Mouse (Mus musculus) heart, embryonic 13.5 days (tissue): ENCODE measurements around the gene Tgfbrap1. TPM values are rescaled to one million over a fixed set of nuclear protein-coding genes. Genes with fewer than 3 reads are reported as not detected.
A peak's percentile ranks its signal among the peaks of the same experiment; 100 is the strongest.
"Not testable (repeated sequence)": the region's sequence is repeated elsewhere in the genome, so short reads cannot be mapped to it uniquely, and the experiment has no call there.

ENCODE experiments used
- ATAC-seq: fragments of 200-750 bp; cut with Nextera tagmentation; 2 replicates; pipeline ENCODE4 v1.8.0; 2017; ENCODE audit warnings: moderate TSS enrichment; ENCODE audit not compliant: insufficient number of reproducible peaks, low FRiP score, low TSS enrichment; ENCODE audit errors: extremely low read depth
- H3K27ac ChIP-seq: fragments of 300-500 bp; sonication (generic); replicated peaks from 2 replicates; pipeline ENCODE4 v1.5.1; 2015; ENCODE audit warnings: moderate library complexity, mild to moderate bottlenecking, inconsistent platforms
- H3K27me3 ChIP-seq: fragments of 300-500 bp; sonication (generic); replicated peaks from 2 replicates; pipeline ENCODE4 v1.6.1; 2015; ENCODE audit warnings: mild to moderate bottlenecking, inconsistent platforms
- H3K36me3 ChIP-seq: fragments of 300-500 bp; sonication (generic); 2 replicates; pipeline ENCODE4 v1.6.1; 2015; ENCODE audit warnings: mild to moderate bottlenecking, inconsistent platforms
- H3K4me1 ChIP-seq: fragments of 300-500 bp; sonication (generic); 2 replicates; pipeline ENCODE4 v1.6.1; 2015; ENCODE audit warnings: inconsistent platforms
- H3K4me2 ChIP-seq: fragments of 300-500 bp; sonication (generic); 2 replicates; pipeline ENCODE4 v1.6.1; 2015; ENCODE audit warnings: inconsistent platforms, mild to moderate bottlenecking, moderate library complexity
- H3K4me3 ChIP-seq: fragments of 300-500 bp; sonication (generic); 2 replicates; pipeline ENCODE4 v1.5.1; 2015; ENCODE audit warnings: moderate library complexity, mild to moderate bottlenecking, inconsistent platforms
- H3K9ac ChIP-seq: fragments of 300-500 bp; sonication (generic); 2 replicates; pipeline ENCODE4 v1.6.1; 2015; ENCODE audit warnings: inconsistent platforms, mild to moderate bottlenecking, moderate library complexity
- H3K9me3 ChIP-seq: fragments of 300-500 bp; sonication (generic); 2 replicates; pipeline ENCODE4 v1.6.1; 2016; ENCODE audit warnings: inconsistent platforms
- WGBS: fragments of 180-500 bp; shearing (Covaris S2); methylation state at CpG from one replicate; pipeline ENCODE4 v1.1.7; 2015; ENCODE audit warnings: mixed read lengths; 5-methylcytosine and 5-hydroxymethylcytosine counted together
- polyA plus RNA-seq: library from polyadenylated mRNA; unstranded; fragments of >200 nt; fragmentation: Nextera tagmentation; extraction: Ambion mirVana; gene quantifications from 2 replicates; pipeline ENCODE4 v1.2.1, GENCODE M21; 2015

Tgfbrap1 gene
- polyA plus RNA-seq, 1 experiment from 2014 or later: 7.0 TPM

DNA sequence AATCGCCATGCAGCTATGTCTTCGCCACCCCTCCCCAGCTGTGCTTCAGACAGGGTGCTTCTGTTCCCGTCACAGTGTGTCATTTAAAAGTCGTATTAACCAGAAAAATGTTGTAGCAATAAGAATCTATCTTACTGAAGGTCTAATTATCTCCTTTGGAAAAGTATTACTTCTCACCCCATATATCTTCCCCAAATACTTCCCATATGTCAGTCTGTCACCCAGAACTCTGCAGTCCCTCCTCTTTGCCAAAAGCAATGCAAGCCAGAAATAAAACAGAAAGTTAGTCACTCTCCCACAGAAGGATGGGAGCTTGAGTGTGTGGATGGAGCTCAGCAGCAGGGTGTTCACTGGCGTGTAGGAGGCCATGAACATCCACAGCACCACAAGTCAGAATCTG, 38.9 kb upstream of the Tgfbrap1 start:
- WGBS: 81% methylated on average over 5 of the region's 5 CpGs
- ATAC-seq: no peak
- Histone ChIP-seq H3K4me2 (no peak overlapping the region), H3K4me1 (peaks cover 27% of the 10 kb centered on the region), H3K9me3 (no peaks in the 10 kb centered on the region), H3K9ac (no peak overlapping the region), H3K36me3 (peaks cover 95% of the 10 kb centered on the region), H3K4me3 (no peak overlapping the region), H3K27ac (no peak overlapping the region), H3K27me3 (no peaks in the 10 kb centered on the region)

DNA sequence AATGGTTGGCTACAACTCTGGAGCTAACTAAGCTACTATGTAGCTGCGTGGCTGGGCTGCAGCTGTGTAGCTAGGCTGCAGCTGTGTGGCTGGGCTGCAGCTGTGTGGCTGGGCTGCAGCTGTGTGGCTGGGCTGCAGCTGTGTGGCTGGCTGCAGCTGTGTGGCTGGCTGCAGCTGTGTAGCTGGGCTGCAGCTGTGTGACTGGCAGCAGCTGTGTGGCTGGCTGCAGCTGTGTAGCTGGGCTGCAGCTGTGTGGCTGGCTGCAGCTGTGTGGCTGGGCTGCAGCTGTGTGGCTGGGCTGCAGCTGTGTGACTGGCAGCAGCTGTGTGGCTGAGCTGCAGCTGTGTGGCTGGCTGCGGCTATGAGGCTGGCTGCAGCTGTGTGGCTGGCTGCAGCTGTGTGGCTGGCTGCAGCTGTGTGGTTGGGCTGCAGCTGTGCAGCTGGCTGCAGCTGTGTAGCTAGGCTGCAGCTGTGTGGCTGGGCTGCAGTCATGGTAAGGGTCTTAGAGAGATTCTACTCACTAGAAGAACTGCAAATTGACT, 38.1 kb upstream of the Tgfbrap1 start:
- H3K4me3 ChIP-seq, H3K27me3 ChIP-seq, H3K4me2 ChIP-seq, H3K27ac ChIP-seq, H3K9me3 ChIP-seq, ATAC-seq, H3K9ac ChIP-seq: not testable (repeated sequence)
- Histone ChIP-seq H3K4me1 (peaks cover 22% of the 10 kb centered on the region), H3K36me3 (peaks cover 93% of the 10 kb centered on the region)
- WGBS: 73% methylated on average over 2 of the region's 2 CpGs

DNA sequence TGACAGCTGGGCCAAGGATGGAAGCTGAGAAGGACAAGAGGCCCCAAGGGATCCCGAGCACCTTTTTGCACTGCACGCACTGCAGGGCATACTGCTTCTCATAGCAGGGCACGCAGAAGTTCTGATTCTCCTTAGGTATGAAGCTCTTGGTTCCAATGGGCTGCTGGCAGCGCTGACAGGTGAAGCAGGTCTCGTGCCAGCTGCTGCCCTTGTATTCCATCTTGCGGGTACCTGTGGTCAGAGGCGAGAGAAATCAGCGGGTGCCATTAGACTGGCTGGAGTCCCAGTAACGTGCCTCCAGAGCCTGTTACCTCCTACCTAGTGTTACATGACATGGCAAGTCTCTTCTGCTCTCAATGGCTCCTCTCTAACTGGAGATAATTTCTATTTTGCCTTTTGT, 33.2 kb upstream of the Tgfbrap1 start:
- Histone ChIP-seq H3K9ac (no peak overlapping the region), H3K27ac (no peak overlapping the region), H3K9me3 (no peaks in the 10 kb centered on the region), H3K4me2 (no peak overlapping the region), H3K4me1 (peaks cover 46% of the 10 kb centered on the region), H3K36me3 (peaks cover 91% of the 10 kb centered on the region), H3K27me3 (no peaks in the 10 kb centered on the region), H3K4me3 (no peak overlapping the region)
- no peak for ATAC-seq
- WGBS: 74% methylated on average over 9 of the region's 9 CpGs

DNA sequence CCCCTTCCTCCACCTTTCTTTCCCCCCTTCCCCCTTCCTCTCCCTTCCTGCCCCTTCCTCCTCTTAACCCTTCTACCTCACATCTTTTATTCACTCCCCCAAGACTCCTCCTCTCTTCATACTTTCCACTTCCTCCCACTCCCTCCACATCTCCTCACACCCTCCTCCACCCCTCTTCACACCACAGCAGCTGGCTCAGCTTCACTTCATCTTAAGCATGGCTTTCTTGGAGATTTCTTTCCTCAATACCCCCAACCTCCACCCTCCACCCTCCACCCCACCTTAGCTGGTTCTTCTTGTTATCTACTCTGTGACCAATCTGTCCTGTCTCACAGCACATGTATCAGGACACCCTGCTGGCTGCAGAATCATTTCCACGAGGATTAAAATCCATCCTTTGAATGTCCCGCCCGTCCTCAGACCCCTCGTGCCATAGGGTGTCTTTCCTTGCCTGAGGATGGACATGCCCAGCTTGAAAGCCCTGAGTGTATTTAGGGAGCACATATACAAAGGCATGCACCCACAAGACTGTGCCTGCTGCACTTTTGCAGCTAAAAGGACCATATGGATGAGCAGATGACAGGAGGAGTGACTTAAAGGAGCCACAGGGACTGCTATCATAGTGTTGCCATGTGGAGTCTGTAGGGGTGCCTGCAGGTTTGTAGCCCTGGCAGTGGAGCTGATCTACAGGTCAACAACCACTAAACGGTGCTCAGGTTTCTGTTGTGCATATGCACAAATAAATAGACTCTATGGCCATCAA, 32.0 kb upstream of the Tgfbrap1 start:
- Histone ChIP-seq H3K4me2 (no peak overlapping the region), H3K4me3 (no peak overlapping the region), H3K36me3 (peaks cover 87% of the 10 kb centered on the region), H3K9ac (no peak overlapping the region), H3K27me3 (no peaks in the 10 kb centered on the region), H3K27ac (0 out of 2 replicates have a peak overlapping the region, but pooled peaks have one; percentile 5), H3K4me1 (peaks cover 49% of the 10 kb centered on the region), H3K9me3 (no peaks in the 10 kb centered on the region)
- WGBS: 65% methylated on average over 5 of the region's 5 CpGs
- ATAC-seq: no peak

DNA sequence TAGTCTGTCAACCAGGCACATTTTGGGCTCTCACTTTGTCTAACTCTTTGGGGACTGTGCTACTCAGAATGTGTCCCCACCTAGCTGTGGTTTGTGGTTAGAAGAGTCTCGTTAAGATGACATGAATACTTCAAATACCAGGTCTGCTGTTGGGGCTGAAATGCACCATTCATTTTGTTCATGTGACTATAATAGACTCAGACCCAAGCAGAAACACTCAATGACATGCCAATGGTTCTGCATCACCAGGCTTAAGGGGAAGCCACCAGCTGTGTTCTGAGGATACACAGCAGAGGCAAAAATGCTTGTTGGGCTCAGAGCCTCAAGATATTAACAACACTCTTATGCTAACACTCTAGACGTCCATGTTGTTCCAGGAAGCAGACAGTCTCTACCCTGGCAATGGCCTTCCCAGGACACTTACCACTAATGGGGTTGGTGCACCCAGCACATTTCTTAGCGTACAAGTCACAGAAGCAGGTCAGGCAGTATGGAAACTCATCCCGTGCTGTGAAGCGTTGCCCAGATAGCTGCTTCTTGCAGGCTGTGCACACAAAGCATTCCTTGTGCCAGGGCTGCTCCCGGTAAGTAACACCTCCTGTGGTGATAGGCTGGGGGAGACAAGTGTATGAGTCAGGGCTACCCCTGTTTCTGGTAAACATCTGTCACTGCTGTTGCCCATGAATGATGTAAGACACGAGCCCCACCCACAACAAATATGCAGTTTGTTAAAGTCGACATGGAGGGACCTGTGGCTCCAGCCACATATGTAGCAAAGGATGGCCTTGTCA, 29.6 kb upstream of the Tgfbrap1 start:
- H3K36me3 ChIP-seq: peaks cover 87% of the 10 kb centered on the region
- H3K9ac ChIP-seq: no peak overlapping the region
- H3K27me3 ChIP-seq: no peaks in the 10 kb centered on the region
- H3K4me1 ChIP-seq: peaks cover 58% of the 10 kb centered on the region
- peak overlapping the region; percentile 46 for H3K27ac ChIP-seq
- no peak overlapping the region for H3K4me3 ChIP-seq
- no peaks in the 10 kb centered on the region for H3K9me3 ChIP-seq
- H3K4me2 ChIP-seq: no peak overlapping the region
- ATAC-seq: no peak
- WGBS: 32% methylated on average over 8 of the region's 8 CpGs

DNA sequence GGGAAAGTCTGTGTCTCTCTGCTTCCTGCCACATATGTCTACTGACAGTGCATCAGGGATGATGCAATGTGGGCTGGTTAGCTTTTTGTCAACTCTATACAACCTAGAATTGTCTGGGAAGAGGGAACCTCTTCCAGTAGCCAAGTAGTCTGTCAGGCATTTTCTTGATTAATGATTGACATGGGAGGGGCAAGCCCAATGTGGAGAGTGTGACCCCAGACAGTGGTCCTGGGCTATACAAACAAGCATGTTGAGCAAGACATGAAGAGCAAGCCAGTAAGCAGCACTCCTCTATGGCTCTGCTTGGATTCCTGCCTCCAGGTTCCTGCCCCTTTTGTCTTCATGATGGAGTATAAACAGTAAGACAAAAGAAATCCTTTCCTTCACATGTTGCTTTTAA, 28.8 kb upstream of the Tgfbrap1 start:
- peaks cover 87% of the 10 kb centered on the region for H3K36me3 ChIP-seq
- H3K9ac ChIP-seq: no peak overlapping the region
- no peak overlapping the region for H3K4me2 ChIP-seq
- no peak for ATAC-seq
- no peaks in the 10 kb centered on the region for H3K9me3 ChIP-seq
- no peak overlapping the region for H3K4me3 ChIP-seq
- H3K4me1 ChIP-seq: peaks cover 58% of the 10 kb centered on the region
- no peaks in the 10 kb centered on the region for H3K27me3 ChIP-seq
- H3K27ac ChIP-seq: no peak overlapping the region

DNA sequence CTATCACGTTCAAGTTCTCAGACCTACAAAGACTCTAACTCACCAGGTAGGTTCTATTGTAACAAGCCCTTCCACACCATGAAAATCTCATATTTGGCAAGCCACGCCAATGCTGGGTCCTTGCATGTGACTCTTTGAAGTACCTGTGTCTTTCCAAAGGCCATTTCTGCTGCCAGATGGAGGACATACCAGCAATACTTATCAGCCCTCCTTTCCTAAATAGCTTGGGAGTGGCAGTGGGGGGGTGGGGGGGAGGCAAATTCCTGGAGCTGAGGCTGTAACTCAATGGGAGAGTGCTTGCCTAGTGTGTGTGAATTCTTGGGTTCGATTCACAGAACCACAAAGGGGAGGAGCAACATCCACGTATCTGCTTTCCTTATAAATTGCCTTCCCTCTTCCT, 26.3 kb upstream of the Tgfbrap1 start:
- Histone ChIP-seq H3K36me3 (peaks cover 93% of the 10 kb centered on the region), H3K27ac (peak overlapping the region; percentile 40; the same call in 1 of the 2 replicates)
- 45% methylated on average over 4 of the region's 4 CpGs for WGBS

DNA sequence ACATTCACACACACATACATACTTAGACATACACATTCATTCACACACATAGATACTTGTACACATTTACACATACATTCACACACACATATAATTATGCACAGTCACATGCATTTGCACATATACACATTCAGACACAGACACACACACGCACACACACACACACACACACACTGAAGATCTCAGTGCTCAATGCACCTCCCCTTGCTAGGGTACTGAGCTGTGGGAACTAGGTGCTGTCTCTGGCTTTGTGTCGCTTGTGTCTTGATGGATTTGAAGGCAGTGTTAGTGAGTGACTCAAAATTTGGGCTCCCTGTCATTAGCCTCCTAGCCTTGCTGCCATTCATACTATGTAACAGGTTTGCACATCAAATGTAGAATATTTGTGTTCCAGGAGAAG, 24.2 kb upstream of the Tgfbrap1 start:
- no peak for ATAC-seq
- no peaks in the 10 kb centered on the region for H3K9me3 ChIP-seq
- H3K9ac ChIP-seq: no peak overlapping the region
- H3K4me3 ChIP-seq: no peak overlapping the region
- peaks cover 87% of the 10 kb centered on the region for H3K36me3 ChIP-seq
- WGBS: 85% methylated on average over 2 of the region's 2 CpGs
- no peak overlapping the region for H3K27ac ChIP-seq
- H3K4me1 ChIP-seq: peaks cover 22% of the 10 kb centered on the region
- H3K27me3 ChIP-seq: no peaks in the 10 kb centered on the region
- no peak overlapping the region for H3K4me2 ChIP-seq

More for the DNA sequence above, 26.3 kb upstream of the Tgfbrap1 start:
- Histone ChIP-seq H3K4me2 (no peak overlapping the region), H3K4me1 (peaks cover 40% of the 10 kb centered on the region), H3K4me3 (no peak overlapping the region), H3K9ac (no peak overlapping the region), H3K9me3 (no peaks in the 10 kb centered on the region), H3K27me3 (no peaks in the 10 kb centered on the region)
- no peak for ATAC-seq

DNA sequence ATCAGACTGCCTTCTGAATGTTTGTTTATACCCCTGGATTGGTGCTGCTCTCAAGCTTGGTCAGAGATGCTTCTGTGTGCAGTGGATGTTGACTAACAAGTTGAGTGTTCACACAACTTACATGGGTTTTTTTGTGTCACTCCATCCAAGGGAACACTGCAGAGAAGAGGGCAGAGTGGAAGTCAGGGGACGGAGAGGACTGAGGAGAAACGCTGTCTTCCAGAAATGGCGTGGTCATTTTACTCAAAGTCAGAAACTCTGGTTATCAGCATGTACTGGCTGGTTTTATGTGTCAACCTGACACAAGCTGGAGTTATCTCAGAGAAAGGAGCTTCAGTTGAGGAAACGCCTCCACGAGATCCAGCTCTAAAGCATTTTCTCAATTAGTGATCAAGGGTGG, 22.5 kb upstream of the Tgfbrap1 start:
- Histone ChIP-seq H3K27me3 (no peaks in the 10 kb centered on the region), H3K9ac (no peak overlapping the region), H3K36me3 (peaks cover 89% of the 10 kb centered on the region), H3K4me2 (no peak overlapping the region), H3K9me3 (0 out of 2 replicates have a peak, but pooled peaks cover 3% of the 10 kb centered on the region), H3K4me1 (peaks cover 12% of the 10 kb centered on the region), H3K27ac (no peak overlapping the region), H3K4me3 (no peak overlapping the region)
- 92% methylated on average over 5 of the region's 5 CpGs for WGBS
- ATAC-seq: no peak

DNA sequence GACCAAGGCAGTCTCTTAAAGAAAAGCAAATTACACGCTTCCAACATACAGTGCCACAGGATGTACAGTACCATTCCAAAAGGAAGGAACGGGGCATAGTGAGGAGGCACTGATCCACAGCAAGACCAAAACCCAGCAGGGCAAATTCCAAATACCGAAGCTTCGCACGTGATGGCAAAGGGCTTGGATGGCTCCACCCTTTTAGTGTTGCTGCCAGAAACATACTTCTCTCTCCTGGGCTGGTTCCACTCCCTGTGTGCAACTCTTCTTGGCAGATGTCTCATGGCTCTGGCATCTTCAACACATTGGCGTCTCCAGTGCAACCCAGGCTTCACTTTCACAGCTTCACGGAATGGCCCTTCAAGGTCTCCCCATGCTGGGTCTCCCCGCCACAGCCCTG, 19.0 kb upstream of the Tgfbrap1 start:
- Histone ChIP-seq H3K4me1 (peaks cover 8% of the 10 kb centered on the region), H3K4me2 (no peak overlapping the region), H3K27me3 (no peaks in the 10 kb centered on the region), H3K27ac (no peak overlapping the region), H3K36me3 (peaks cover 87% of the 10 kb centered on the region), H3K9ac (no peak overlapping the region), H3K4me3 (no peak overlapping the region), H3K9me3 (0 out of 2 replicates have a peak, but pooled peaks cover 3% of the 10 kb centered on the region)
- WGBS: 85% methylated on average over 8 of the region's 8 CpGs
- no peak for ATAC-seq

DNA sequence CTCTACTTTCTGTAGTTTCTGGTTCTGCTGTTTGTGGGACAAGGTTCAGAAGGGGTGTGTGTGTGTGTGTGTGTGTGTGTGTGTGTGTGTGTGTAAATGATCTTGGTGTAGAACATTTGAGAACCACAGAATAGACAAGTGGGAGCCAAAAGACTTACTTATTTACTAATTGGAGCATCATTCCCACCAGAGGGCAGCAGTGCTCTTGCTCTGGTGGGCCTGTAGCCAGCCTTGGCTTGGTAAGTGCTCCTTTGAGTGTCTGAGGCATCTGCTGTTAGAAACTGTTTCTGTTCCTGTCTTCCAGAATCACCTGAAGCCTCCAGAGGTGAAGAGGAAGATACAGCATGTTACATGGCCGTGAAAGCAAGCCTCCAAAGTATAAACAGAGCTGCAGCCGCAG, 14.4 kb upstream of the Tgfbrap1 start:
- Histone ChIP-seq H3K9ac (no peak overlapping the region), H3K4me3 (no peak overlapping the region), H3K9me3 (0 out of 2 replicates have a peak, but pooled peaks cover 3% of the 10 kb centered on the region), H3K36me3 (peaks cover 78% of the 10 kb centered on the region), H3K4me1 (peaks cover 8% of the 10 kb centered on the region), H3K27ac (no peak overlapping the region), H3K4me2 (no peak overlapping the region), H3K27me3 (no peaks in the 10 kb centered on the region)
- 83% methylated on average over 2 of the region's 2 CpGs for WGBS
- no peak for ATAC-seq
